Mouse (Mus musculus) spleen, postnatal 10 days (tissue): ENCODE data around the gene Zfp369.
"Not testable (repeated sequence)": the region's sequence is repeated elsewhere in the genome, so short reads cannot be mapped to it uniquely, and the experiment has no call there.

Experiments
- DNase-seq, 2 experiments: peaks; one replicate each; pipeline ENCODE4 v3.0.0; 2021 to 2022; ENCODE audit warnings: low spot score in 2 of 2

Gene Zfp369

DNA sequence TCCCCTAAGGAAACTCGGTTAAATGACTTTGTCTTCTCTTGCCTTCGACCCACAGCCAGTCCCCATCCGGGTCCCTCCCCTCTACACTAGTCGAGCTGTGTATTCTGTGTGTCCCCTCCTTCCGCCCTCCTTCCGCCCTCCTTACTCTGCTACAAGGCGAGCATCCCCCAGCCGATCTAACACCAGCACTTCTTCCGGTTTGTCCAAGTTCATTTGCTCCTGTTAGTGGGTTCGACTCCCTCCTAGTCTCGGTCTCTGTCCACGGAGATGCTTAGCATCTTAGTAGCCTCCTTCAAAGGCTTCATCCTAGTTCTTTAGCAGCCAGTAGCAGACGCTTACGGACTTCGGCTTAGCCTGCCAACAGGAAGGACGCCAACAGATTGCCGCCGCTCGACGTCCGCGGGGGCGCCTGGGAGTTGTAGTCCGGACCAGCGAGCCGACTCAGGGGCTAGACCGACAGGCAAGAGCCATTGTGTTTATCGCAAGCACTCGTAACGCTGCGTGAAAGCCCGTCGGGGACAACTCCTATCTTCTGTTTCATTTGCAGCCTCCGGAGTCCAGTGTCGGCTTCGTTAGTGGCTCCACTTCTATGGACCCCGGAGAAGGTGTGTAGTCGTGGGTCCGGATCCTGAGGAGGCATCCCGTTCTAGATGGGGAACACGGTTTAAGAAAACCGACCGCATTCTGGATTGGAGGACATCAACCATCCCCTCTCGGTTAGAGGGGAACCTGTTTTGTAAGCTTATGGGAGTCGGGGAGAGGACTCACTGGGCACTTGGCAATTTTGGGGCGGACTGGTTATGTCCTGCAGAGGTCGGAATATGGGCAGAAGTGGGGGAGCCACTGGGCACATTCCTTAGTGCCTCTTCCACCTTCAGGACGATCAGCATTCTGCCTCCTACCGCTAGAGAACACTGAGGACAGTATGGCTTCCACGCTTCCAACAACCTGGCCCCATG lies at the start of gene Zfp369:
Gene Zfp369 (plus strand): TSS at position 432 of the 959 bp plus-strand sequence.
- DNase-seq, result peak; percentile 86 to 94

- DNase-seq, result no peak
Observed at GRCm38 (mm10) chr13:65237211-65237610, 41.4 kb upstream of the Zfp369 start.

GRCm38 (mm10) chr13:65240509-65241098 lies 38.0 kb upstream of the Zfp369 start:
- DNase-seq, result peak; percentile 88 to 96

DNA sequence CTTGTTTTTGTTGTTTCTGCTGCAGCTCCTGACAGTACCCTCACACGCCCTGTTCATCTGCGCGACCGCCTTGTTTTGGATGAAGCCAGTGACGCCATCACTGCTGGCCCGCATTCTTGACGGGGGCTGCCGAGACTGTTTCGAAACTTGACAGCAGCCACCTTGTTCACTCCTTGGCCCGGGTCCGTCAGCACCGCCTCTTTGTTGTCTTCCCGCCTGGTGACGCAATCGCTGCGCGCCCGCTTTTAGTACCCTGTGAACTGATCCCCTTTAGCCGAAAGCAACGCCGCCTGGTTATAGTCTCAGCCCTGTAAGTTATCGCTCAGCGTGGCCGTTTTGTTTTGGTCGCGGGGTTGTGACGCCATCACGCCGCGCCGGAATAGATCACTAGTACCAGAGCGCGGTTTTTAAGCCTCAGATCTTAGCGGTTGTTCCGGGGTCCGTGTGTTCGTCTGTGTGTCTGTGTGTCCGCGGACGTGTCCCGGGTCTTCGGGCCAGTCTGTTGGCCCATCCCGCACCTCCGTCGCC lies 37.5 kb upstream of the Zfp369 start:
- DNase-seq, result peak; percentile 94 to 96

DNA sequence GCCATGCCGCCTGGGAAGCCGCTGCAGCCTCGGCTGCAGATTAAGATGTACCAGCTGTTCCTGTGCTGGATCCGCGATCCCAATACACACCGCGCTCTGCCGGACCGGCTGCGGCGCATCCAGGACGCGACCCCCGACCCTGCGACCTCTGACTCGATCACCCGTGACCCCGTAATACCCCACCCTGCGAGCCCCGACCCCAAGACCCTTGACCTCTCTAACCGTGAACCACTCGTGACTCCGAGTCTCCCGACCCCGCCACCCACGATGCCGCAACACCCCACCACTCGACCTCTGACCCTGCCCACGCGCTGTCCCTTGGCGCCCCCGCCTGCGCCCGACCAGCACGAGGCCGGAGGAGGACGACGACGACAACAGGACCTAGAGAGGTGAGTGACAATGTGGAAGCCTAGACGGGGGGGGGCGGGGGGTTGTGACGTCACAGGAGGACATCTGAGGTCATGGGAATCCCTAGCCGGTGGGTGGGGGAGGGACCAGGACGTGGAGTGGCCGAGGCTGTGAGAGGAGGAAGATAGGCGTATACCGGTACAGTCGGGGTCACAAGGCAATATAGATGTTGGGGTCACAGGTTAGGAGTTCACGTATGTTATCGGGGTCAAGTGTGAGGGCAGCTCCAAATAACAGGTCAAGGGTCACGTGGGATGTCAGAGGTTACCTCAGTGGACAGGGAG lies 36.8 kb upstream of the Zfp369 start:
- DNase-seq, result peak in 1 of 2 experiments; percentile 59

DNA sequence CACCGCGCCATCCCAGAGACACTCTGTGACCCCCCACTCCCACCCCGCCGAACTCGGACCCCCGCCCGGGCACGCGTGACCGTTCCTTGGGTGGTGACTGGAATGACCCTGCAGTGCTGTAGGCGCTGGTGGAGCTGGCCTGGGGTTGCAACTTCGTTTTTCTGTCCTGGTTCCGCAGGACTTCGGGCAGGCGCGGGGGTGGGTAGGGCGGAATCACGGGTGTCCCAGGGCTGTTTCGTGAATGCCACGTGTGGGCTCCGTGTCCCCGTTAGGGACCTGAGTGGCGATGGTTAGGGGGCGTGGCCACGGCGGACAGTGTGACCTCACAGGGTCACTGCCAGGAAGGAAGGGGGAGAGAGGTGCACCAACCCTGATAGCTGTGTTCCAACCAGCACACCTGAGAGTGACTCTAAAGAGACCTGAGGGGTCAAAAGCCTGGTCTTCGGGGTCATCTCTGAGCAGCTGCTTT lies 36.3 kb upstream of the Zfp369 start:
- DNase-seq, result peak in 1 of 2 experiments; percentile 39

GRCm38 (mm10) chr13:65243273-65243672 lies 35.3 kb upstream of the Zfp369 start:
- DNase-seq, result peak in 1 of 2 experiments; percentile 32

DNA sequence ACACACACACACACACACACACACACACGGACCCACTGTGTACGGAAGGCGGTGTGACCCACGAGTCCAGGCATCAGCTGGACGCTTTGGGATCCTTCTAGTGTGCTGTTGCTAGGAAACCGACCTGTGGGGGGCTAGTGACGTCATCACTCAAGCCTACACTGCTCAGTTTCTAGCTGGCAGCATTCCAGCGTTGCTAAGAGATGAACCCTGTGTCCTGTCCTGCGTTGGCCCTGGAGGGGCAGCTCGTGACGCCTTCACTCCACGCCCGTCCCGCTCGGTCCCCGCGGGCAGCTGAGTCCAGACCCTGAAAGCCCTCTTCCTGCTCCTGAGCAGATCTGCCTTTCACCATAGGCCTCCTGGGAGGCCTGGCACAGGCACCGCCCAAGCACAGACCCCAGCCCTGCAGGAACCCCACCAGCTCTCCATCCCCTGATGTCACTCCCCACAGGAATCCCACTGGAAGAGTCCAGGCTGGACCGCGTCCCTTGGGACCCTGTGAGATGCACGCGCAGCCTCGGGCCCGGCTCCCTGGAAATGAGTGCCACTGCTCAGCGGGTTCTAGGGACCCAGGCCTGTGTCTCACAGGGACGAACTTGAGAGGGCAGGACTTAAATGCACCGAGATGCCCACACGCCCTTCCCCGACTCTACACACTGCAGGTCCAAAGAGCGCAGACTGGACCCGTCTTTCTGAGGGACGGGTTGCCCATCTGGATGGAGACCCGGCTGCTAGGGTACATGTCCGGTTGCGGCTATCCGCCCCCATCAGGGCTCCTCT lies 20.2 kb upstream of the Zfp369 start:
- no peak for DNase-seq

DNA sequence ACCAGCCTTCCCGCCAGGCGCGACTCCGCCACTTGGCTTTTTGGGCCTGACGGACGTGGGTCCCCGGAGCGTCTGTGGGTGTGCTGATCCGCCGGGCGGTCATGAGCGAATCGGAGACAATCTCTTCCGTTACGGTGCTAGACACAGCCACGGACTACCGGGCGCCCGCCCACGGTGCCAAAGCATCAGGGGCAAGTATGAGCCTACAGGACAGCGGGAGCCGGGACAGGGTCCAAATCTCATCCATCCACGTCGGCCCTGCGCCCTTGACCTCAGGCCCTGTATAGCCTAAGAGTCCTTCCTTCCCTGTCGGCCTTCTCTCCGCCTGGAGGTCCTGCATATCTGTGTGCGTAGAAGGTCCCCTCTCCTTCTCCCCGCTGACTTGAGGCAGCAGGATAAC lies 19.4 kb upstream of the Zfp369 start, which contains the start of gene Gm10775:
Gene Gm10775 (plus strand): TSS at position 301 of the 400 bp plus-strand sequence.
- DNase-seq, result no peak

- DNase-seq, result no peak
Observed at GRCm38 (mm10) chr13:65262086-65262485, 16.5 kb upstream of the Zfp369 start.

GRCm38 (mm10) chr13:65277994-65278382 lies 626 bp upstream of the Zfp369 start:
- DNase-seq, result no peak

- DNase-seq, result no peak
Observed at GRCm38 (mm10) chr13:65286771-65287170, 8.2 kb downstream of the Zfp369 start.

GRCm38 (mm10) chr13:65296354-65296753 lies 17.7 kb downstream of the Zfp369 start:
- no peak for DNase-seq

- peak; percentile 15 to 57 for DNase-seq
Observed at GRCm38 (mm10) chr13:65310849-65311248, 32.2 kb downstream of the Zfp369 start.

DNA sequence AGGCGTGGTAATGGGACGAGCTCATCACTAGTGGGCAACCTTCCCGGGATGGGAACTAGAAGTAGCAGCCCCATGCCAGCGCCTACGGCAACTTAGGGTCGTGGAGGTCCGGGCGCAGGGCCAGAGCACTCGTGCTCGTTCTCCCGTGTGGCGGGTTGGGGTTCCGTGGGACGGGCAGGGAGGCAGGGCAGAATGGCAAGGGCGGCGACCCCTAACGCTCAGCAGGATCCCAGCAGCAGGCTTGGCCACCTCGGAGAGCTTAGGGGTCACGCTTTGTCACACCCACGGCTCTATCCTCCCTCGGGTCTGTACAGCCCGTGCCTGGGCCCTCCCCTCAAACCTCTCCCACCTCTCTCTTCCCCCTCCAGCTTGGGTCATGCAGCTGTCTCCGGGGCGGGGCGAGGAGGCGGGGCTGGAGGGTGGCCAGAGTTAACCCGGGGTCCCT lies 32.7 kb downstream of the Zfp369 start:
- DNase-seq, result peak in 1 of 2 experiments; percentile 18

DNA sequence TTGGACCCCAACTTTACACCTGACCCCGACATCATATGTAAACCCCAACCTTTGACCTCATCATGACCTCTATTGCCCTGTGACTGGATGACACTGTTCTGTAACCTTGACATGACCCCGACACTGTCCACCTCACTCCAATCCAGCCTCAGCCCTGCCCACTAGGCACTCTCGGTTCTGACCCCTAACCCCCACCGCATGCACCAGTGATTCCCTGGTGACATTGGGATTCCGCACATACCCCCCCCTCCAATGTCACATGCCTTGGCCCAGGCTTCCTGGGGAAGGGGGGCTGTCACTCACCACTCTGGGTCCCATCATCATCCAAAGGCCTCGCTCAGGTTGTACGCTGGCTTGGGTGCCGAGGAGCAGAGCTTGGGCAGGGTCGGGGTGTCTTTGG lies 33.2 kb downstream of the Zfp369 start:
- DNase-seq, result no peak

DNA sequence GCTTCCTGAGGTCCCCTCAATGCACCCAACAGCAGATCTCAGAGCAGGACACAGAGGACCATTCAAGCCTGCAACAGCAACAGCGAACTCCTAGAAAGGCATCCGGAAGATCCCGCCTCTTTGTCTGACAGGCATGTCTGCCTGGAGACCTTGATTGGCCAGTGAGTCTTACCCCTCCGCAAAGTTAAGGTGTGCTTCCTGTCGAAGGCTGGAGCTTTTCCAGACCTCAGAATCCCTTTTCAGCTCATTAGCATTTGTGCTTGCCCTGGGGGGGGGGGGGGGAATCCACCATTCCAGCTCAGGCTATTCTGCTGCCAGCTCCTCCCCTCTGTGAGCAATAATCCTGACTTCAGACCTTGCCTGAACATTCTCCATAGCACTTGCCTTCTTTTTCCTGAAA lies 69.9 kb downstream of the Zfp369 start:
- not testable (repeated sequence) for DNase-seq

DNA sequence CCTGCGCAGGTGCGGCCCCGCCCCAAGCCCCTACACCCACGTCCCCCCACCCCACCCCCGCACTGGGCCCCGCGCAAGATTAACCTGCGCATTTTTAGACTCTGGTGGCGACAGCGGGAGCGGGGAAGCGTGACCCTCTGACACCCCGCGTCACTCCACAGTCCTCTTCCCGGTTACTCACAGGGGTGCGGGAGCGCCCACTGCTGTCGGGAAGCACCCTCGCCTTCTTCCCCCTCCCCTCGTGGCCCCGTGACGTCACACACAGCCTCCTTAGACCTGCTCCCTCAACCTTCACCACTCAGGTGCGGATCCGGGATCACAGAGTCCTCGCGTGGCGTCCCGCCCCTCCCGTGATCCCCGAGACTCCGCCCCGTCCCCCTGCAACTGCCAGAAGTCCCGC lies 73.2 kb downstream of the Zfp369 start:
- not testable (repeated sequence) for DNase-seq
